Mouse (Mus musculus) forebrain, embryonic 14.5 days (tissue): ENCODE data around the gene Rtn2. TPM values are rescaled to one million over a fixed set of nuclear protein-coding genes. Genes with fewer than 3 reads are reported as not detected.

Experiments used
- ATAC-seq: fragments of 200-750 bp; cut with Nextera tagmentation; 2 replicates; pipeline ENCODE4 v1.8.0; 2017; ENCODE audit warnings: mild to moderate bottlenecking, moderate library complexity
- DNase-seq: peaks from one replicate; pipeline ENCODE4 v3.0.0-alpha.2; 2015; ENCODE audit warnings: low spot score
- H3K27ac ChIP-seq: fragments of 300-500 bp; sonication (generic); 2 replicates; pipeline ENCODE4 v1.5.1; 2014; ENCODE audit warnings: low read depth, mild to moderate bottlenecking, control low read depth, low read length, moderate library complexity
- H3K27me3 ChIP-seq: fragments of 300-500 bp; sonication (generic); replicated peaks from 2 replicates; pipeline ENCODE4 v1.6.1; 2014; ENCODE audit warnings: low read length, control low read depth, mixed read lengths; ENCODE audit not compliant: control insufficient read depth, insufficient read depth
- H3K36me3 ChIP-seq: fragments of 300-500 bp; sonication (generic); 2 replicates; pipeline ENCODE4 v1.6.1; 2014; ENCODE audit warnings: low read length, control low read depth; ENCODE audit not compliant: control insufficient read depth, insufficient read depth
- H3K4me1 ChIP-seq: fragments of 300-500 bp; sonication (generic); 2 replicates; pipeline ENCODE4 v1.6.1; 2014; ENCODE audit warnings: antibody characterized with exemption, low read length, control low read depth; ENCODE audit not compliant: control insufficient read depth, insufficient read depth
- H3K4me2 ChIP-seq: fragments of 300-500 bp; sonication (generic); 2 replicates; pipeline ENCODE4 v1.6.1; 2014; ENCODE audit warnings: mild to moderate bottlenecking, control low read depth, low read length
- H3K4me3 ChIP-seq: fragments of 300-500 bp; sonication (generic); 2 replicates; pipeline ENCODE4 v1.5.1; 2014; ENCODE audit warnings: low read depth, low read length, control low read depth
- H3K9ac ChIP-seq: fragments of 300-500 bp; sonication (generic); 2 replicates; pipeline ENCODE4 v1.6.1; 2014; ENCODE audit warnings: mild to moderate bottlenecking, low read length, control low read depth, moderate library complexity
- H3K9me3 ChIP-seq: fragments of 300-500 bp; sonication (generic); replicated peaks from 2 replicates; pipeline ENCODE4 v1.6.1; 2016; ENCODE audit warnings: low read length, control low read depth, mixed read lengths; ENCODE audit not compliant: control insufficient read depth
- WGBS: fragments of 180-500 bp; shearing (Covaris S2); extraction: QIAGEN DNeasy Blood & Tissue Kit; methylation state at CpG from one replicate; pipeline ENCODE4 v1.1.7; 2014; 5-methylcytosine and 5-hydroxymethylcytosine counted together
- polyA plus RNA-seq: library from polyadenylated mRNA; unstranded; fragments of >200 nt; fragmentation: Nextera tagmentation; extraction: Ambion mirVana; gene quantifications from 2 replicates; pipeline ENCODE4 v1.2.1, GENCODE M21; 2014

Gene Rtn2
- polyA plus RNA-seq, 1 experiment from 2014 or later, result 102 TPM

GRCm38 (mm10) chr7:19341250-19341649, 58.8 kb downstream of the Rtn2 start:
- no peak overlapping the region for H3K9ac ChIP-seq

GRCm38 (mm10) chr7:19341761-19342409, 59.5 kb downstream of the Rtn2 start:
- H3K27ac ChIP-seq, result no peak overlapping the region
- ATAC-seq (no peak), DNase-seq (peak; percentile 24)
- peak overlapping the region; percentile 67 for H3K9ac ChIP-seq
- peaks cover 24% of the 10 kb centered on the region for H3K4me1 ChIP-seq
- peak overlapping the region; percentile 89 for H3K4me2 ChIP-seq
- H3K4me3 ChIP-seq, result peak overlapping the region; percentile 43
- H3K27me3 ChIP-seq, result 0 out of 2 replicates have a peak, but pooled peaks cover 3% of the 10 kb centered on the region
- WGBS, result under 1% methylated on average over 37 of the region's 41 CpGs
- H3K36me3 ChIP-seq, result no peaks in the 10 kb centered on the region
- no peaks in the 10 kb centered on the region for H3K9me3 ChIP-seq

More at GRCm38 (mm10) chr7:19341250-19341649, 58.8 kb downstream of the Rtn2 start:
- Histone ChIP-seq H3K4me1 (peaks cover 24% of the 10 kb centered on the region), H3K36me3 (no peaks in the 10 kb centered on the region), H3K27me3 (0 out of 2 replicates have a peak, but pooled peaks cover 3% of the 10 kb centered on the region), H3K4me3 (no peak overlapping the region), H3K4me2 (peak overlapping the region; percentile 89), H3K27ac (no peak overlapping the region), H3K9me3 (no peaks in the 10 kb centered on the region)
- DNase-seq (no peak), ATAC-seq (no peak)
- WGBS, result 24% methylated on average over 10 of the region's 10 CpGs

DNA sequence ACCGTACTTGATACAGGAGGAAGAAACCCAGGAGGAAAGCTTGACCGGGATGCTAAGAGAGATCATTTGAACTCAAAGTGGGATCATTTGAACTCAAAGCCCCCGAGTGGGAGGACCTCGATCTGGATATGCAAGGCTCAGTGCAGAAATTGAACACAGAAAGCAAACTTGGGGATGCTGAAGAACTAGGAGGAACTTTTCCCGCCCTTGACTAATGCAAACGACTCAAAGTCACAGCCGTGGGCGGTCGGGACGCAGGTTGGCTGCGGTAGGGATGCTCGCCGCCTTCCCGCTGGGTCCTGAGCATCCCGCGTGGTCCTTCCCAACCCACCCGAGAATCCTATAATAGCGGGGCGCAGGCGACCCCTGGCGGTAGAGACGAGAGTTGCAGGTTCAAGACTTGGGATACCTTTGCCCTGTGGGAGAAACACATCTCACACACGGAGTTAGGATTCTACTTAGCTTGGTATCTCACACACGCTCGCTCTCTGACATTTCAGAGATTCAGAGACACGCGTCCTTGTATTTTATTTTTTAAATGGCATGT, 60.1 kb downstream of the Rtn2 start:
- Histone ChIP-seq H3K9me3 (no peaks in the 10 kb centered on the region), H3K36me3 (no peaks in the 10 kb centered on the region), H3K9ac (peak overlapping the region; percentile 67), H3K4me3 (peak overlapping the region; percentile 43), H3K27ac (no peak overlapping the region), H3K4me1 (peaks cover 24% of the 10 kb centered on the region), H3K4me2 (peak overlapping the region; percentile 89), H3K27me3 (0 out of 2 replicates have a peak, but pooled peaks cover 3% of the 10 kb centered on the region)
- DNase-seq, result peak; percentile 89
- peak; percentile 11; the same call in 1 of the 2 replicates for ATAC-seq
- under 1% methylated on average over 27 of the region's 27 CpGs for WGBS

DNA sequence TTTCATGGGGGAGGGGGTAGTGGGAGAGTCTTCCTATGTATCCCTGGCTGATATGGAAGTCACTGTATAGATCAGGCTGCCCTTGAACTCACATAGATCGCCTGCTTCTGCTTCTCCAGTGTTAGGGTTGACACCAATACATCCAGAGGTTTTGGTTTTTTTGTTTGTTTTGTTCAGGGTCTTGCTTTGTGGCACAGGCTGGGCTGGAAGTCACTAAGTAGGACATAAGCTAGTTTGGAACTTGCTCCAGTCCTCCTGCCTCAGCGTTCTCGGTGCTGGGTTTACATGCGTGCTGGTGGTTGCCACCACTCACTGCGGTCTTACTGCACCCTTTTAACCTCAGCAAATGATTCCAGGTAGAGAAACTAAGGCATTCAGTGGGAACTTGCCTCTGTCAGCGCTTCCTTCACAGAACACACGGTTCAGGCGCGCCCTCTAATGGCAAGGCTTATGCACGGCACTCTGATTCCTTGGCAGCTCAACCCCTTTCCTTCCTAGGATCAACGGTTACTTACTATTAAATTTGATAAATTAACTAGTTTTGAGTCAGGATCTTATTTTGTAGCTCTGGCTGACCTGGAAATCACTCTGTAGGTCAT, 60.9 kb downstream of the Rtn2 start:
- no peak overlapping the region for H3K27ac ChIP-seq
- H3K4me3 ChIP-seq, result no peak overlapping the region
- ATAC-seq, result no peak
- peaks cover 4% of the 10 kb centered on the region for H3K36me3 ChIP-seq
- H3K4me2 ChIP-seq, result peak overlapping the region; percentile 89; the same call in 1 of the 2 replicates
- peak; percentile 85 for DNase-seq
- no peaks in the 10 kb centered on the region for H3K9me3 ChIP-seq
- under 1% methylated on average over 11 of the region's 11 CpGs for WGBS
- no peak overlapping the region for H3K9ac ChIP-seq
- H3K27me3 ChIP-seq, result 0 out of 2 replicates have a peak, but pooled peaks cover 3% of the 10 kb centered on the region
- H3K4me1 ChIP-seq, result peaks cover 24% of the 10 kb centered on the region

DNA sequence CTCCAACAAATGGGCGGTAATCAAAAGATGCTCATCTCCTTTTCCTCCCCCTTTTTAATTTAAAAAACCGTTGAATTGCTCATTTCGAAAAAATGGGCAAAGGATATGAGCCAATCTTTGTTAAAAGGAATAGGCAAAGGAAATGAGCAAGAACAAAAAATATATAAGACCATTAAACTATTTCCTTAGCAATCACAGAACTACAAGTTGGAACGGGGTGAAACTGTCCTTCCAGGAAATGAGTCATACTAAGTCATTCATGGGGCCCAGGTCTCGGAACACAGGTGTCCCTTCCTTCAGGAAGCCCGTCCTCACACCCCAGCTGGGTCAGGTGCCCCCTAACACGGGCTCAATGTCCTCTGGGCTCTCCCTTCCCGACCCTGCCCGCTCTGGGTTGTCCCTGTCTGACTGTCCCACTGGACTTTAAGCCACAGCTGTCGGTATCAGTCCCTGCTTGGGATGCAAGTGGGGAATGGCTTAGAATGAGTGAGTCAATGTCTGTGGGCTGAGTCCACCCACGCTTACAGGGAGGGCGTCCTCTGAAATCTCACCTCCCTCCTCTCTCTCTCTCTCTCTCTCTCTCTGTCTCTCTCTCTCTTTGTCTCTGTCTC, 61.9 kb downstream of the Rtn2 start, which contains the start of gene Ercc1:
Gene Ercc1 (plus strand): TSS at position 542 of the 611 bp plus-strand sequence.
- peaks cover 24% of the 10 kb centered on the region for H3K4me1 ChIP-seq
- ATAC-seq (peak; percentile 15), DNase-seq (no peak)
- peak within 1 kb of the TSS; percentile 83 for H3K4me2 ChIP-seq
- H3K27ac ChIP-seq, result peak within 1 kb of the TSS; percentile 79
- no peaks in the 10 kb centered on the region for H3K9me3 ChIP-seq
- peaks cover 14% of the 10 kb centered on the region for H3K36me3 ChIP-seq
- H3K9ac ChIP-seq, result peak within 1 kb of the TSS; percentile 71
- 0 out of 2 replicates have a peak, but pooled peaks cover 3% of the 10 kb centered on the region for H3K27me3 ChIP-seq
- H3K4me3 ChIP-seq, result peak within 1 kb of the TSS; percentile 53
- 29% methylated on average over 12 of the region's 12 CpGs for WGBS

DNA sequence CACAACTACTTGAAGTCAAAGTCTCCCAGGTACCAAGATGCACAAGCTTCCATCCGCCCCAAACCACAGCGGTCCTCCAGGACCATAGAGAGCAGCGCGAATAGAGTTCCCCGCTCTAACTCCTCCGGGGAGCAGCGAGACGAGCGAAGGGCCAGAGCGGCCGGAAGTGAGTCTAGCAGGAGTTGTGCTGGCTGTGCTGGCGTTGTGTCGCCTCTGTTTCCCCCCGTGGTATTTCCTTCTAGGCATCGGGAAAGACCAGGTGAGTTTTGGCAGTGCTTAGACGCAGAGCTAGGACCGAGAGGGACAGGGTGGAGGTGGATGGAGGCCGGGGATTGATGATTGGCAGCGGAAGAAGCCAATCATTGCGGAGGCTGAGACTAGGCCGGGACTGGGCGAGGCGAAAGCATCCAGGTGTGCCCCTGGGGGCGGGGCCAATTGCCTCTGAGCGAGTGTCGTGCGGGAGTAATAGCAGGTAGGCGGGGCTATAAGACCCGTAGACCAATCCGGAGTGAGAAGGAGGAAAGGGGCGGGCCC, 62.6 kb downstream of the Rtn2 start:
- under 1% methylated on average over 31 of the region's 31 CpGs for WGBS
- Histone ChIP-seq H3K9ac (peak overlapping the region; percentile 71), H3K4me1 (peaks cover 24% of the 10 kb centered on the region), H3K27ac (peak overlapping the region; percentile 79), H3K9me3 (no peaks in the 10 kb centered on the region), H3K27me3 (0 out of 2 replicates have a peak, but pooled peaks cover 3% of the 10 kb centered on the region), H3K36me3 (peaks cover 20% of the 10 kb centered on the region), H3K4me3 (peak overlapping the region; percentile 53), H3K4me2 (peak overlapping the region; percentile 83)
- DNase-seq, result peak; percentile 98
- ATAC-seq, result peak; percentile 96

Other genes starting within 250 kb of the Rtn2 start
- not detected in 2 replicates for gene Rsph6a, start 227.9 kb upstream of the Rtn2 start, polyA plus RNA-seq
- 28.0 and 29.1 TPM in 2 replicates for gene Dmwd, start 206.4 kb upstream of the Rtn2 start, polyA plus RNA-seq
- 4.4 and 7.8 TPM in 2 replicates for gene Dmpk, start 198.8 kb upstream of the Rtn2 start, polyA plus RNA-seq
- 2.4 and 3.5 TPM in 2 replicates for gene Six5, start 188.0 kb upstream of the Rtn2 start, polyA plus RNA-seq
- gene Gm4969, start 164.3 kb upstream of the Rtn2 start, polyA plus RNA-seq, result 2.2 and 3.3 TPM in 2 replicates
- 10.1 and 11.9 TPM in 2 replicates for gene Fbxo46, start 162.8 kb upstream of the Rtn2 start, polyA plus RNA-seq
- 11.1 and 14.0 TPM in 2 replicates for gene Qpctl, start 133.3 kb upstream of the Rtn2 start, polyA plus RNA-seq
- 141 and 155 TPM in 2 replicates for gene Snrpd2, start 132.9 kb upstream of the Rtn2 start, polyA plus RNA-seq
- gene Gipr, start 116.5 kb upstream of the Rtn2 start, polyA plus RNA-seq, result 4.8 and 8.2 TPM in 2 replicates
- 3.4 TPM in 2 replicates for gene Eml2, start 106.2 kb upstream of the Rtn2 start, polyA plus RNA-seq
- gene Gpr4, start 70.1 kb upstream of the Rtn2 start, polyA plus RNA-seq, result 1.8 and 2.3 TPM in 2 replicates
- 42.5 TPM in 2 replicates for gene Opa3, start 54.3 kb upstream of the Rtn2 start, polyA plus RNA-seq
- gene Vasp, start 10.8 kb upstream of the Rtn2 start, polyA plus RNA-seq, result 27.1 and 32.3 TPM in 2 replicates
- 0.30 and 0.67 TPM in 2 replicates for gene Ppm1n, start 2.6 kb upstream of the Rtn2 start, polyA plus RNA-seq
- 0.17 TPM in 1 of 2 replicates, not detected in the other for gene Fosb, start 27.4 kb downstream of the Rtn2 start, polyA plus RNA-seq
- gene Ercc1, start 62.2 kb downstream of the Rtn2 start, polyA plus RNA-seq, result 99.5 and 101 TPM in 2 replicates
- 18.4 and 20.0 TPM in 2 replicates for gene Cd3eap, start 76.9 kb downstream of the Rtn2 start, polyA plus RNA-seq
- gene Ppp1r13l, start 77.1 kb downstream of the Rtn2 start, polyA plus RNA-seq, result 1.1 and 1.3 TPM in 2 replicates
- 12.9 and 15.2 TPM in 2 replicates for gene Ercc2, start 99.4 kb downstream of the Rtn2 start, polyA plus RNA-seq
- gene Klc3, start 121.5 kb downstream of the Rtn2 start, polyA plus RNA-seq, result 0.81 and 1.3 TPM in 2 replicates
- not detected in 2 replicates for gene Ckm, start 122.2 kb downstream of the Rtn2 start, polyA plus RNA-seq
- gene Mark4, start 176.2 kb downstream of the Rtn2 start, polyA plus RNA-seq, result 9.2 and 13.0 TPM in 2 replicates
- 0.16 and 0.25 TPM in 2 replicates for gene Exoc3l2, start 180.7 kb downstream of the Rtn2 start, polyA plus RNA-seq
- 2.1 and 2.3 TPM in 2 replicates for gene Bloc1s3, start 225.7 kb downstream of the Rtn2 start, polyA plus RNA-seq
- 34.2 and 42.5 TPM in 2 replicates for gene Trappc6a, start 225.8 kb downstream of the Rtn2 start, polyA plus RNA-seq
- 0.36 and 0.57 TPM in 2 replicates for gene Nkpd1, start 235.2 kb downstream of the Rtn2 start, polyA plus RNA-seq